Mouse (Mus musculus) neural tube, embryonic 12.5 days (tissue): ENCODE measurements around the gene Echs1. TPM values are rescaled to one million over a fixed set of nuclear protein-coding genes. Genes with fewer than 3 reads are reported as not detected.

Experiments used
- ATAC-seq: fragments of 200-750 bp; cut with Nextera tagmentation; 2 replicates; pipeline ENCODE4 v1.8.0; 2017; ENCODE audit warnings: low read depth, mild to moderate bottlenecking, moderate TSS enrichment, moderate library complexity; ENCODE audit not compliant: low FRiP score
- H3K27ac ChIP-seq: fragments of 300-500 bp; sonication (generic); 2 replicates; pipeline ENCODE4 v1.5.1; 2016
- H3K27me3 ChIP-seq: fragments of 300-500 bp; sonication (generic); replicated peaks from 2 replicates; pipeline ENCODE4 v1.6.1; 2016; ENCODE audit warnings: mild to moderate bottlenecking
- H3K36me3 ChIP-seq: fragments of 300-500 bp; sonication (generic); 2 replicates; pipeline ENCODE4 v1.6.1; 2016; ENCODE audit warnings: mild to moderate bottlenecking
- H3K4me1 ChIP-seq: fragments of 300-500 bp; sonication (generic); 2 replicates; pipeline ENCODE4 v1.6.1; 2016
- H3K4me2 ChIP-seq: fragments of 300-500 bp; sonication (generic); replicated peaks from 2 replicates; pipeline ENCODE4 v1.6.1; 2016; ENCODE audit warnings: mild to moderate bottlenecking
- H3K4me3 ChIP-seq: fragments of 300-500 bp; sonication (generic); 2 replicates; pipeline ENCODE4 v1.5.1; 2016
- H3K9ac ChIP-seq: fragments of 300-500 bp; sonication (generic); 2 replicates; pipeline ENCODE4 v1.6.1; 2016; ENCODE audit warnings: mild to moderate bottlenecking
- H3K9me3 ChIP-seq: fragments of 300-500 bp; sonication (generic); 2 replicates; pipeline ENCODE4 v1.6.1; 2016; ENCODE audit warnings: mild to moderate bottlenecking
- WGBS: fragments of 180-500 bp; shearing (Covaris S2); methylation state at CpG from one replicate; pipeline ENCODE4 v1.1.7; 2016; 5-methylcytosine and 5-hydroxymethylcytosine counted together
- polyA plus RNA-seq: library from polyadenylated mRNA; unstranded; fragments of >200 nt; fragmentation: Nextera tagmentation; extraction: Ambion mirVana; gene quantifications from 2 replicates; pipeline ENCODE4 v1.2.1, GENCODE M21; 2016

The Echs1 gene
- 136 and 139 TPM in 2 replicates for polyA plus RNA-seq

- Histone ChIP-seq H3K4me2 (peak within 1 kb of the TSS; percentile 88), H3K36me3 (peaks cover 14% of the 10 kb centered on the region), H3K4me1 (no peaks in the 10 kb centered on the region), H3K27me3 (no peaks in the 10 kb centered on the region), H3K9me3 (no peaks in the 10 kb centered on the region), H3K4me3 (peak within 1 kb of the TSS; percentile 69), H3K27ac (peak within 1 kb of the TSS; percentile 53; the same call in 1 of the 2 replicates), H3K9ac (peak within 1 kb of the TSS; percentile 88)
- 4% methylated on average over 28 of the region's 28 CpGs for WGBS
- peak; percentile 92 for ATAC-seq
Measured at GRCm38 (mm10) chr7:140116329-140117054, at the start of gene Echs1. Echs1 (minus strand) TSS chr7:140116476.

- WGBS, result 76% methylated on average over 7 of the region's 7 CpGs
Measured at GRCm38 (mm10) chr7:140164664-140165063, 48.4 kb upstream of the Echs1 start, which contains the start of gene Olfr522. Olfr522 (minus strand) TSS chr7:140164764.

GRCm38 (mm10) chr7:140160363-140160762 is 44.1 kb upstream of the Echs1 start:
- Histone ChIP-seq H3K36me3 (no peaks in the 10 kb centered on the region), H3K9ac (no peak overlapping the region), H3K9me3 (no peaks in the 10 kb centered on the region), H3K4me2 (no peak overlapping the region), H3K27ac (no peak overlapping the region), H3K4me3 (no peak overlapping the region), H3K4me1 (no peaks in the 10 kb centered on the region), H3K27me3 (no peaks in the 10 kb centered on the region)
- no peak for ATAC-seq
- 85% methylated on average over 3 of the region's 3 CpGs for WGBS

More at GRCm38 (mm10) chr7:140164664-140165063, 48.4 kb upstream of the Echs1 start, which contains the start of gene Olfr522:
- Histone ChIP-seq H3K36me3 (no peaks in the 10 kb centered on the region), H3K9ac (no peak within 1 kb of the TSS), H3K9me3 (no peaks in the 10 kb centered on the region), H3K4me2 (no peak within 1 kb of the TSS), H3K4me3 (no peak within 1 kb of the TSS), H3K27ac (no peak within 1 kb of the TSS), H3K4me1 (no peaks in the 10 kb centered on the region), H3K27me3 (no peaks in the 10 kb centered on the region)
- ATAC-seq, result no peak

GRCm38 (mm10) chr7:140154218-140154927 is 38.1 kb upstream of the Echs1 start, which contains the start of gene Sprn:
Sprn (minus strand) TSS chr7:140154877.
- Histone ChIP-seq H3K36me3 (peaks cover 8% of the 10 kb centered on the region; the same call in 1 of the 2 replicates), H3K27me3 (peaks cover 27% of the 10 kb centered on the region), H3K9me3 (no peaks in the 10 kb centered on the region), H3K27ac (no peak within 1 kb of the TSS), H3K4me1 (peaks cover 8% of the 10 kb centered on the region), H3K4me3 (peak within 1 kb of the TSS; percentile 36), H3K4me2 (peak within 1 kb of the TSS; percentile 62), H3K9ac (peak within 1 kb of the TSS; percentile 58)
- peak; percentile 49 for ATAC-seq
- 2% methylated on average over 28 of the region's 28 CpGs for WGBS

GRCm38 (mm10) chr7:140153829-140154217 is 37.5 kb upstream of the Echs1 start:
- no peaks in the 10 kb centered on the region for H3K9me3 ChIP-seq
- peaks cover 8% of the 10 kb centered on the region; the same call in 1 of the 2 replicates for H3K36me3 ChIP-seq
- peaks cover 8% of the 10 kb centered on the region for H3K4me1 ChIP-seq
- H3K27ac ChIP-seq, result no peak overlapping the region
- 26% methylated on average over 4 of the region's 4 CpGs for WGBS
- ATAC-seq, result 0 out of 2 replicates have a peak, but pooled peaks have one; percentile 8
- H3K4me3 ChIP-seq, result peak overlapping the region; percentile 36
- H3K4me2 ChIP-seq, result peak overlapping the region; percentile 62
- H3K27me3 ChIP-seq, result peaks cover 27% of the 10 kb centered on the region
- H3K9ac ChIP-seq, result peak overlapping the region; percentile 58

- 5% methylated on average over 28 of the region's 28 CpGs for WGBS
Measured at GRCm38 (mm10) chr7:140153383-140153782, 37.1 kb upstream of the Echs1 start.

GRCm38 (mm10) chr7:140144550-140144949 is 28.3 kb upstream of the Echs1 start:
- no peaks in the 10 kb centered on the region for H3K4me1 ChIP-seq
- no peak overlapping the region for H3K9ac ChIP-seq
- no peaks in the 10 kb centered on the region for H3K27me3 ChIP-seq
- no peaks in the 10 kb centered on the region for H3K9me3 ChIP-seq
- WGBS, result 87% methylated on average over 4 of the region's 4 CpGs
- no peak overlapping the region for H3K4me3 ChIP-seq
- H3K27ac ChIP-seq, result no peak overlapping the region
- no peak overlapping the region for H3K4me2 ChIP-seq
- ATAC-seq, result no peak
- H3K36me3 ChIP-seq, result peaks cover 5% of the 10 kb centered on the region; the same call in 1 of the 2 replicates

More at GRCm38 (mm10) chr7:140153383-140153782, 37.1 kb upstream of the Echs1 start:
- Histone ChIP-seq H3K4me3 (peak overlapping the region; percentile 20), H3K27me3 (peaks cover 27% of the 10 kb centered on the region), H3K9ac (peak overlapping the region; percentile 58), H3K27ac (no peak overlapping the region), H3K4me2 (peak overlapping the region; percentile 62), H3K4me1 (peaks cover 8% of the 10 kb centered on the region), H3K9me3 (no peaks in the 10 kb centered on the region), H3K36me3 (peaks cover 8% of the 10 kb centered on the region; the same call in 1 of the 2 replicates)
- peak; percentile 42 for ATAC-seq

GRCm38 (mm10) chr7:140141350-140141749 is 25.1 kb upstream of the Echs1 start:
- no peaks in the 10 kb centered on the region for H3K9me3 ChIP-seq
- no peak overlapping the region for H3K4me3 ChIP-seq
- H3K9ac ChIP-seq, result no peak overlapping the region
- no peak overlapping the region for H3K27ac ChIP-seq
- H3K4me2 ChIP-seq, result no peak overlapping the region; the same call in 1 of the 2 replicates
- 8% methylated on average over 14 of the region's 14 CpGs for WGBS
- no peak for ATAC-seq
- peaks cover 5% of the 10 kb centered on the region; the same call in 1 of the 2 replicates for H3K4me1 ChIP-seq
- no peaks in the 10 kb centered on the region for H3K36me3 ChIP-seq
- H3K27me3 ChIP-seq, result no peaks in the 10 kb centered on the region

GRCm38 (mm10) chr7:140138021-140138310 is 21.7 kb upstream of the Echs1 start:
- peak overlapping the region; percentile 77 for H3K9ac ChIP-seq

GRCm38 (mm10) chr7:140137135-140138020 is 21.1 kb upstream of the Echs1 start, which contains the start of gene Mtg1:
Mtg1 (plus strand) TSS chr7:140137564.
- Histone ChIP-seq H3K4me2 (peak within 1 kb of the TSS; percentile 81), H3K27me3 (no peaks in the 10 kb centered on the region), H3K4me1 (peaks cover 5% of the 10 kb centered on the region; the same call in 1 of the 2 replicates), H3K27ac (no peak within 1 kb of the TSS), H3K9me3 (no peaks in the 10 kb centered on the region), H3K9ac (peak within 1 kb of the TSS; percentile 77), H3K4me3 (peak within 1 kb of the TSS; percentile 74), H3K36me3 (no peaks in the 10 kb centered on the region)
- WGBS, result 2% methylated on average over 39 of the region's 39 CpGs
- peak; percentile 96 for ATAC-seq

More at GRCm38 (mm10) chr7:140138021-140138310, 21.7 kb upstream of the Echs1 start:
- ATAC-seq, result no peak; the same call in 1 of the 2 replicates
- Histone ChIP-seq H3K9me3 (no peaks in the 10 kb centered on the region), H3K27me3 (no peaks in the 10 kb centered on the region), H3K4me2 (peak overlapping the region; percentile 81), H3K27ac (no peak overlapping the region), H3K4me3 (peak overlapping the region; percentile 74), H3K36me3 (no peaks in the 10 kb centered on the region), H3K4me1 (peaks cover 5% of the 10 kb centered on the region; the same call in 1 of the 2 replicates)
- under 1% methylated on average over 8 of the region's 8 CpGs for WGBS

- Histone ChIP-seq H3K4me3 (no peak overlapping the region), H3K4me2 (no peak overlapping the region), H3K27me3 (no peaks in the 10 kb centered on the region), H3K9me3 (no peaks in the 10 kb centered on the region), H3K9ac (no peak overlapping the region), H3K4me1 (peaks cover 5% of the 10 kb centered on the region; the same call in 1 of the 2 replicates), H3K36me3 (peaks cover 3% of the 10 kb centered on the region; the same call in 1 of the 2 replicates), H3K27ac (no peak overlapping the region)
- no peak for ATAC-seq
- WGBS, result 94% methylated on average over 5 of the region's 5 CpGs
Measured at GRCm38 (mm10) chr7:140135106-140135770, 19.0 kb upstream of the Echs1 start.
